Mouse (Mus musculus) heart, postnatal 14 days (tissue): ENCODE measurements at regions not wholly inside any gene's neighbourhood (a gene's known extent, or its start where the extent isn't known, plus 50 kb on each side); places are given as distances from the start of the nearest gene placed in this dataset.
A peak's percentile ranks its signal among the peaks of the same experiment; 100 is the strongest.

Experiments
- DNase-seq, 2 experiments: peaks; one replicate each; pipeline ENCODE4 v3.0.0; 2021 to 2022
- intact Hi-C: fragments of 180-260 bp; cut with DNase I; formaldehyde crosslinking; loops from one replicate; pipeline ENCODE4 v1.15.1; 2025

GRCm38 (mm10) chr6:94829246-94829645 is 129.3 kb upstream of the Lrig1 start:
- no peak for DNase-seq
- intact Hi-C loops: no loop called here

- intact Hi-C loops: no loop called here
- no peak for DNase-seq
These were observed 126.7 kb upstream of the Lrig1 start for GRCm38 (mm10) chr6:94826656-94827055.

DNA sequence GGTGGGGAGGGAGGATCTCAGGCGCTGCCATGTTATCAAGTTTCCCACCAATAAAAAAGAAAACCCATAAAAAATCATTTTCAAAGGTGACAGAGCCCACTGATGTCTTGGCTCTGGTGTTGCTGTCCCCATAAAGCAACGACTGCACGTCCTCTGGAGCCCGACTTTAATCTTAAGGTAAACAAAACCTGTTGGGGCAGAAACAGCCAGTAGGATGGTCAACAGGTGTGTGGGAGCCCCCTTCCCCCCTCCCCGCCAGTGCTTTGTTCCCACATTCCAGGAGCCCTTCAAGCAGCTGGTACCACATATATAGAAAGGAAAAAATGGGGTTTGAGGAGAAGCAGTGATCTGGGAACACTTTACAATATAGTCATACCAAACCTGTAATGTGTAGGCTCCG is 118.3 kb upstream of the Lrig1 start:
- intact Hi-C loops: no loop called here
- DNase-seq: no peak

DNA sequence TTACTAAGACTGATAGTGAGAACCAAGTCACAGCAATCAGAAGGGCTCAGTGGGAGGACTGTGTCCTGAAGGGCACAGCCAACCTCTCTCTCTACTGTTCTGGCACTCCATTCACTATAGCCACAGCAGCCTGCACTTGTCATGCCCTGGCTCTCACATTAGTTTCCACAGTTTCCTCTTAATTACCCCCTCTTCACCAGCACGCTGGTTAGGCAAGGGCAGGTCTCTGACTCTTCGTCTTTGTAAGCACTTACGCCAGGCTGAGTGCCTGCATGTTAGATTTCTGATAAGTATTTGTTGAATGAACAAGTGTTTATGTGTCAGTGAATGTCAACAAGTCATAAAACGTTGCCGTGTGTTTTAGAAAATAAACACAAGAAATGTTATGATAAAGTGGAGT is 116.2 kb upstream of the Lrig1 start:
- intact Hi-C loops: no loop called here
- DNase-seq: no peak

DNA sequence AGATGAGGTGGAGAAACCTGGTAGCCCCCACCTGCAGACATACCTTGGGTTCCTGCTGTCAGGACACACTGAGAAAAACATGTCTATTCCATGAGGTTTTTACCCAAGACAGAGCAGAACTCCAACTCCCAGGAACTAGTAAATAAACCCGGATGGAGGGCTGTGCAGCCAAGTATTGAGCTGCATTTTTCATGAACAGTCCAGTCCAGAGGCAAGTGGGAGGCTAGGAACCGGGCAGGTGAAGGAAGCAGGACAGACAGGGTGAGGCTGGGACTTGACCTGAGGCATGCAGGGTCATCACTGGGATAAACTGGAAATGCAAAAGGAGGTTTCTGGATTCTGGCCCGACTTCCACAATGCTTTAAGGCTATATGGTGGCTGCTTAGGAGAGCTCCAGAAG is 114.8 kb upstream of the Lrig1 start:
- DNase-seq: no peak
- intact Hi-C loops: loop anchor here (5.0 kb wide), 1 partner anchor 112 kb away; the partner anchor contains the start of gene Lrig1

GRCm38 (mm10) chr6:94813481-94814148 is 113.7 kb upstream of the Lrig1 start:
- intact Hi-C loops: loop anchor here (5.0 kb wide), 1 partner anchor 111 kb away; the partner anchor contains the start of gene Lrig1
- no peak for DNase-seq

GRCm38 (mm10) chr6:94811846-94812245 is 111.9 kb upstream of the Lrig1 start:
- no peak for DNase-seq
- intact Hi-C loops: loop anchor here (5.0 kb wide), 1 partner anchor 110 kb away; the partner anchor contains the start of gene Lrig1

DNA sequence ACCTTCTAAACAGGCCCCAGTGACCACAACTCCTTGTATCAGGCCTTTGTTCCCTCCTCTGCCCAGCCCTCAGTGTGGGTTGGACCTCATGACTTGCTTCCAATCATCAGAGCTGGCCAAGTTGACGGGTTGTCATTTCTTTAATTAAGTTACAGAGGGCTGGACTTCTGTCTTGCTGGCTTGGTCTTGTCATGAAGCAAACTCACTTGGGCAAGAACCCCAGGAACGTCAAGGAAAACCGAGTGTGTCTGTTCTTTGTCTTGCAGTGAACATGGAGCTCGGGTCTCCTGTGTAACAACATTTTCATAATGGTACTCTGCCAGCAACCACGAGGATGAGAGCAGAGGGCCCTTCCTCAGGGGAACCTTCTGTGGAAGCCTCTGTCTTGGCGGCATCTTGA is 107.3 kb upstream of the Lrig1 start:
- peak; percentile 2 to 19 for DNase-seq
- intact Hi-C loops: no loop called here

DNA sequence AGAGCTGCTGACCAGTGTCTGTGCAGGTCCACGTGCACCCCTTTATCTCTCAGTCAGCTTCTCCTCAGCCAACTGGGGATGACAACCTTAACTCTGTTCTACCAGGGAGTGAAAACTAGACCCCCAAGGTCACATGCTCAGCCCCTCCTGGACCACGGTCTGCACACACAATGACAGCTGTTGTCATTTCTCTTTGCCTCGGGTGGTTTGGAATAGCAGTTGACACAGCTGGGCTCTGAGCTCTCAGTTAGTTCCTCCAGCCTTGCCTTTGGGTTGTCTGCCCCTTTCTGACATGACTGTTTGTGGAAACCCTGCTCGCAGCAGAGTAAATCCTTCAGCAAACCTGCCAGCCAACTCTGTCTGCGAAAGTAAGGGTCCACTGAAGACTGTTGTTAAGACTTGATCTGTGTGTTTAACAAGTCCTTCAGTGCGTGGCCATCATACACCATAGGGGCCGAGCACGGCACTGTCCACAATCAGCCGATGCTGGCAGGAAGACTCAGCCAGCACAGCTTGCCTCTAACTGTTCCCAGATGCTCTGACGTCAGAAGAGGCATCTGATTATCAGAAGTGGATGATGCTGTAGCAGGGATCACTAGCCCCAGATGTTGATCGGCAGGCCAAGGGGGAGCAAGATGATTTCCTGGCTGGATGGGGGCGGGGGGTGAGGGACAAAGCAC is 106.7 kb upstream of the Lrig1 start:
- intact Hi-C loops: no loop called here
- peak; percentile 9 to 21 for DNase-seq

DNA sequence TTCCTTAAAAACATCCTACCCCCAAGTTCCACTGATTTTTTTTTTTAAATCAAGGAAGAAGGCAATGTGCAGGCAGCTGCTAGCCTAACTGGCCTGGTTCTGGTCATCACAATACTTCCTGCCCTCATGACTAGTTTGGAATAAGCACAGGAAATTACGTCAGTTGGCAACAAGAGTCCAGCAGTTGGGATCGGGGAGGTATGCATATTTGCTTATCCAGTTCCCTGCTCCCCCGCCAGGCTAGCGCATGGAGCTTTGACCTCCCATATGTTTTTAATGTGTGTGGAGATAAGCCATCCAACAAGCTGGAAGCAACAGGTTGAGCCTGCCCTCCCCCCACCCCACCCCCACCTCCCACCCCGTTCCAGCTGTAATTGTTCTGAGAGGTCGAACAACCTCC is 105.7 kb upstream of the Lrig1 start:
- peak; percentile 26 to 65 for DNase-seq
- intact Hi-C loops: no loop called here

DNA sequence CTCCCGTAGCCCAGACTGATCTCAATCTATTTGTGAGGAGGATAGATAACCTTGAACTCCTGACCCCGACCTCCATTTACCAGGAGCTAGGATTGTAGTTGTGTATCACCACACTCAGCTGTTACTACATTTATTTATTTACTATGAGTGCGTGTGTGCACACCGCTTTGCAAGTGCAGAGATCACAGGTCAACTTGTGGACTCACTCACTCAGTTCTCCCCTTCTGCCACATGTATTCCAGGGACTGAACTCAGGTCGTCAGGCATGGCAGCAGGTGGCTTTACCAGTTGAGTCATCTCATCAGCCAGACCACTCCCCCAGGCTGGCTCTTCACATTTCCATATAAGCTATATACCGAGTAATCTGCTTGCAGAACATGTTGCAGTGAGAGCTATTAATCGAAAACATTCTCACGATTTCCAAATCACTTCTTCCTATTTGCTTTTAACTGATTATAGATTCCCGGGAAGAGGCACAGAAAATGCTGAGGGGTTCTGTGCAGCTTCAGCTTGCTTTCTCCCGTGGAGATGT is 104.4 kb upstream of the Lrig1 start:
- DNase-seq: no peak
- intact Hi-C loops: no loop called here

DNA sequence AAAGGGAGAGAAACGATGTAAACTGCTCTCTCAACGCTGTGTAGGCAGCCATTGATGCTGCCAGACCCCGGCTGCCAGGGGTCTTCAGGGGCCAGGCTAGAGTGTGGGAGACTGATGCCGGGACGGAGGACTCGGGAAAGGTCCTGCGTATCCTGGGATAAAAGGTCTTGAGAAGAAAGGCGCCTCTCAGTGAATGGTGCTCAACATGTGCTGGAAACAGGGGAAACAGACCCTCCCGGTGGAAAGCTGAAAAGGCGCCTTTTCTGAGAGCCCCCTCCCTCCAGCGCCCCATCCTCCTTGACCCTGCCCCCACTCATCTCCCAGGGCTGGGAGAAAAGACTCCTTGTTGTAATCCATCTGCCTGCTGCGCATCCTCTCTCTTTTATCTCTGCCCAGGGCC is 101.1 kb upstream of the Lrig1 start:
- intact Hi-C loops: no loop called here
- DNase-seq: no peak

- intact Hi-C loops: no loop called here
- DNase-seq: no peak
These were observed 98.7 kb upstream of the Lrig1 start for GRCm38 (mm10) chr6:94798545-94799211.

GRCm38 (mm10) chr6:94795442-94795841 is 95.5 kb upstream of the Lrig1 start:
- DNase-seq: peak in 1 of 2 experiments; percentile 2
- intact Hi-C loops: no loop called here

DNA sequence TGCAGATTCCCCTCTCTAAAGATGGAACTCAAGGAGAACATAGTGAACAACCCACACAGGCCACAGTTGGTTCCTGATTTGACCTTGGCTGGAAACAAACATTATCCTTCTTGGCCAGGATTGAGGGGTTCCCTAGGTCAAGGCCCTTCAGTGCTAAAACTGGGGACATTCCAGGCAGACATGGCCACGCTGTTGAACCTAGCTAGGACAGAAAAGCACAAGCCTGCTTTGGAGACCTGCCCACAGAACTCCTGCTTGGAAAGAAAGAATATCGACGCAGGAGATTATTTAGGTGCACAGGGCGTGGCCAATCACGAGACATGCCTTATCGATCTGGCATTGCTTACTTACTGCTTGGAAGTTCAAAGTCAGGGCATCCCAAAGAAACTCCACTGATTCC is 93.6 kb upstream of the Lrig1 start:
- intact Hi-C loops: no loop called here
- no peak for DNase-seq

DNA sequence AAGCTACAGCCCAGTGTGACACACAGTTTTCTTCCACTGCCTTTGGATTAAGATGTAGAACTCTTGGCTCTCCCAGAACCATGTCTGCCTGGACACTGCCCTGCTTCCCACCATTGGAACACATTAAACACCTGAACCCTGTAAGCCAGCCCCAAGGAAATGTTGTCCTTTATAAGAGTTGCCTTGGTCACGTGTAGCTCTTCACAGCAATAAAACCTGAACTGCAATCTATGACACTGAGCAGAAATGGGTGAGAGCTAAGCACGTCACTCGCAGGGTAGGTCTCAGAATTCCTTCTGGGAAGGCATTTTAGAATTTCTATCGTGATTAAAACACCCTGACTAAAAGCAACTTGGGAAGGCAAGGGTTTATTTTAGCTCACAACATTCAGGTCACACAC is 92.4 kb upstream of the Lrig1 start:
- intact Hi-C loops: no loop called here
- no peak for DNase-seq

- DNase-seq: no peak
- intact Hi-C loops: no loop called here
These were observed 89.4 kb upstream of the Lrig1 start for GRCm38 (mm10) chr6:94789308-94789763.

- intact Hi-C loops: no loop called here
- no peak for DNase-seq
These were observed 83.5 kb upstream of the Lrig1 start for GRCm38 (mm10) chr6:94783471-94783870.

DNA sequence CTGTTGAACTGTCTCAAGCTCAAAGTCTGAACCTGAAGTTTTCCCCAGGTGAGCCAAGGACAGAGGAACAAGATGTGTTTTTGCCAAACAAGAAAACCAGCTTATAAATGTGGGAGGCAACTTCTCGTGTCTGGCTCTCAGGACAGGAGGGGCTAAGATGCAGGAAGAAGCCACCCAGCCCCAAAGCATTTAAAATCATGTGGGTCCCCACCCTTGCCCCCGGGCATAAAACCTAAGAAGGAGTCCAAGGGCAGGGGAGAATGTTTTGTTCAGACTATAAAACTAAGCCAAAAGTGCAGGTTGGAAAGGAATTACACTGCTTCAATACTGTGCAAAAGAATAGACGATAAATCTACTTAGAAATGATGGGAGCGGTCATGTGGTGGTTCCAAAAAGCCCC is 80.7 kb upstream of the Lrig1 start:
- no peak for DNase-seq
- intact Hi-C loops: no loop called here

- peak; percentile 46 to 53 for DNase-seq
- intact Hi-C loops: no loop called here
These were observed 79.9 kb upstream of the Lrig1 start for GRCm38 (mm10) chr6:94779854-94780253.

- intact Hi-C loops: no loop called here
- DNase-seq: no peak
These were observed 79.3 kb upstream of the Lrig1 start for GRCm38 (mm10) chr6:94779213-94779612.
